Mouse (Mus musculus): ENCODE measurements at regions not wholly inside any gene's neighbourhood (a gene's known extent, or its start where the extent isn't known, plus 50 kb on each side); places are given as distances from the start of the nearest gene placed in this dataset.

DNA sequence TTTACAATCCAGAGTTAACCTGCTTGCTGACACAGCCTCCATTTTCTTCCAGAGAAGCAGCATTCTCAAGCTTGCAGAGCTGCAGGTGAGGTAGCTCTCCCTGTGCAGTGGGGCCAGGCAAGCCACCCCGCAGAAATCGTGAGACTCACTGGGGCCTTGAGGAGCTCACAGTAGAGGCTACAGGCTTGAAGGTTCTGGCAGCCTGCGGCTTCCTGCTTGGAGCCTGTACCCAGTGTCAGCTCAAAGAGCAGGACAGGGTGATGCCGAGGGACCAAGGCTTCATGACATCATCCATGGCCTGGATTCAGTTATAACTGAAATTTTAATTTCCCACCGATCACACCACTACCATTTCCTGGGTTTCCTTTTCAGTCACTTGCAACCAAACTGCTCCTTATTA lies 417.5 kb downstream of the Ate1 start:
- Histone ChIP-seq H3K4me3 (replicated peaks in 1 of 3; ENCODE audit: low read depth in 2 of 3, low read length in 2 of 3, poor library complexity in 1 of 3) (no peak overlapping the region), H3K9me3 (replicated peaks; ENCODE audit: low read length) (no peaks in the 10 kb centered on the region), H3K4me1 (ENCODE audit: control insufficient read depth in 1 of 2, insufficient read depth in 2 of 2) (peaks cover 0 to 2% of the 10 kb centered on the region in 2 experiments; a peak in 1 of 4 replicates)

GRCm38 (mm10) chr7:130106961-130107360 lies 413.2 kb downstream of the Ate1 start:
- Histone ChIP-seq H3K79me2 (replicated peaks; ENCODE audit: control insufficient read depth, extremely low read depth, insufficient read depth, poor library complexity, severe bottlenecking) (no peaks in the 10 kb centered on the region), H3K4me2 (ENCODE audit: insufficient read depth, low read depth, poor library complexity, severe bottlenecking) (no peak overlapping the region), H3K4me3 (replicated peaks in 1 of 3; ENCODE audit: low read depth in 2 of 3, low read length in 2 of 3, poor library complexity in 1 of 3) (no peak overlapping the region), H3K27me3 (replicated peaks) (peaks cover 68% of the 10 kb centered on the region), H3K36me3 (replicated peaks in 1 of 2; ENCODE audit: control insufficient read depth in 1 of 2, insufficient read depth in 1 of 2, low read length in 1 of 2) (no peaks in the 10 kb centered on the region), H3K4me1 (ENCODE audit: control insufficient read depth in 1 of 2, insufficient read depth in 2 of 2) (peaks cover 0 to 2% of the 10 kb centered on the region in 2 experiments; a peak in 1 of 4 replicates), H3K9ac (ENCODE audit: insufficient read depth, low read depth) (no peak overlapping the region), H3K9me3 (replicated peaks; ENCODE audit: low read length) (no peaks in the 10 kb centered on the region), H3K27ac (ENCODE audit: insufficient read depth, low read depth) (no peak overlapping the region)
- TF ChIP-seq MYC (IDR thresholded peaks at IDR 0.05; ENCODE audit: low read depth, low read length) (no peak), MAFK (IDR thresholded peaks at IDR 0.05; ENCODE audit: insufficient replicate concordance, low read length) (no peak), CHD1 (IDR thresholded peaks at IDR 0.05; ENCODE audit: low read depth, low read length) (no peak), JUND (conservative IDR thresholded peaks at IDR 0.05; ENCODE audit: low read depth, low read length) (no peak), ZC3H11A (IDR thresholded peaks at IDR 0.05; ENCODE audit: low read depth, low read length) (no peak), TCF12 (IDR thresholded peaks at IDR 0.05; ENCODE audit: low read depth, low read length) (no peak), SIN3A (IDR thresholded peaks at IDR 0.05; ENCODE audit: low read length) (no peak), JUN (IDR thresholded peaks at IDR 0.05; ENCODE audit: insufficient read depth, low read depth, low read length) (no peak), MAZ (IDR thresholded peaks at IDR 0.05; ENCODE audit: low read depth, low read length) (no peak), E2F4 (IDR thresholded peaks at IDR 0.05; ENCODE audit: insufficient replicate concordance, low read depth, low read length) (no peak), ELF1 (IDR thresholded peaks at IDR 0.05; ENCODE audit: low read depth, low read length) (no peak), NELFE (IDR thresholded peaks at IDR 0.05; ENCODE audit: low read depth, low read length) (no peak), NRF1 (IDR thresholded peaks at IDR 0.05; ENCODE audit: low read depth, low read length) (no peak)
- in situ Hi-C loops (cut with MboI; ENCODE audit: low pct_ligation_motif_present, low pct_unique_long_range_greater_than_20kb, low sequenced_read_pairs) (no loop called here), dilution Hi-C loops (cut with MboI; ENCODE audit: extremely low pct_ligation_motif_present, extremely low pct_unique_long_range_greater_than_20kb, low sequenced_read_pairs) (no loop called here)
- DNase-seq (ENCODE audit: extremely low read depth) = no peak

More for the DNA sequence above, 417.5 kb downstream of the Ate1 start:
- Histone ChIP-seq H3K36me3 (replicated peaks in 1 of 2; ENCODE audit: control insufficient read depth in 1 of 2, insufficient read depth in 1 of 2, low read length in 1 of 2) (no peaks in the 10 kb centered on the region), H3K79me2 (replicated peaks; ENCODE audit: control insufficient read depth, extremely low read depth, insufficient read depth, poor library complexity, severe bottlenecking) (no peaks in the 10 kb centered on the region), H3K4me2 (ENCODE audit: insufficient read depth, low read depth, poor library complexity, severe bottlenecking) (no peak overlapping the region), H3K27ac (ENCODE audit: insufficient read depth, low read depth) (no peak overlapping the region), H3K9ac (ENCODE audit: insufficient read depth, low read depth) (no peak overlapping the region), H3K27me3 (replicated peaks) (peaks cover 71% of the 10 kb centered on the region)
- in situ Hi-C loops (cut with MboI; ENCODE audit: low pct_ligation_motif_present, low pct_unique_long_range_greater_than_20kb, low sequenced_read_pairs) (no loop called here), dilution Hi-C loops (cut with MboI; ENCODE audit: extremely low pct_ligation_motif_present, extremely low pct_unique_long_range_greater_than_20kb, low sequenced_read_pairs) (no loop called here)
- no peak for DNase-seq (ENCODE audit: extremely low read depth)
- TF ChIP-seq CHD2 (IDR thresholded peaks at IDR 0.05; ENCODE audit: low read length) = no peak
- TF ChIP-seq CHD1 (IDR thresholded peaks at IDR 0.05; ENCODE audit: low read depth, low read length) = no peak
- no peak for TF ChIP-seq MAFK (IDR thresholded peaks at IDR 0.05; ENCODE audit: insufficient replicate concordance, low read length)
- no peak for TF ChIP-seq MYC (IDR thresholded peaks at IDR 0.05; ENCODE audit: low read depth, low read length)
- TF ChIP-seq GABPA (IDR thresholded peaks at IDR 0.05; ENCODE audit: insufficient replicate concordance, low read depth, low read length) = no peak
- TF ChIP-seq CTCF (conservative IDR thresholded peaks at IDR 0.05 in 1 of 2, IDR thresholded peaks at IDR 0.05 in 1 of 2; ENCODE audit: low read depth in 2 of 2, low read length in 2 of 2) = no peak
- no peak for TF ChIP-seq IRF4 (IDR thresholded peaks at IDR 0.05; ENCODE audit: low read depth, low read length)
- no peak for TF ChIP-seq BHLHE40 (IDR thresholded peaks at IDR 0.05; ENCODE audit: low read depth, low read length)
- TF ChIP-seq NELFE (IDR thresholded peaks at IDR 0.05; ENCODE audit: low read depth, low read length) = no peak
- TF ChIP-seq MXI1 (IDR thresholded peaks at IDR 0.05; ENCODE audit: low read depth, low read length) = no peak
- no peak for TF ChIP-seq POLR2AphosphoS2 (IDR thresholded peaks at IDR 0.05; ENCODE audit: low read depth, low read length)
- TF ChIP-seq SMC3 (IDR thresholded peaks at IDR 0.05; ENCODE audit: low read depth, low read length) = no peak
- no peak for TF ChIP-seq ETS1 (conservative IDR thresholded peaks at IDR 0.05; ENCODE audit: low read depth, low read length)
- TF ChIP-seq MEF2A (IDR thresholded peaks at IDR 0.05; ENCODE audit: borderline replicate concordance, low read depth, low read length) = no peak
- TF ChIP-seq MAX (IDR thresholded peaks at IDR 0.05; ENCODE audit: low read length) = no peak
- TF ChIP-seq POLR2A (IDR thresholded peaks at IDR 0.05; ENCODE audit: low read depth, low read length) = no peak
- no peak for TF ChIP-seq JUN (IDR thresholded peaks at IDR 0.05; ENCODE audit: insufficient read depth, low read depth, low read length)
- no peak for TF ChIP-seq USF1 (IDR thresholded peaks at IDR 0.05; ENCODE audit: low read depth, low read length)

Measured in CH12.LX (cell line).